Mouse (Mus musculus) intestine, postnatal 0 days (tissue): ENCODE data around the gene Fcrla. TPM values are rescaled to one million over a fixed set of nuclear protein-coding genes. Genes with fewer than 3 reads are reported as not detected.

Experiments used
- ATAC-seq: fragments of 200-750 bp; cut with Nextera tagmentation; 2 replicates; pipeline ENCODE4 v1.8.0; 2017; ENCODE audit warnings: mild to moderate bottlenecking, moderate TSS enrichment, moderate library complexity
- H3K27ac ChIP-seq: fragments of 300-500 bp; sonication (generic); 2 replicates; pipeline ENCODE4 v1.5.1; 2014; ENCODE audit warnings: mild to moderate bottlenecking, low read depth, low read length, moderate library complexity
- H3K27me3 ChIP-seq: fragments of 300-500 bp; sonication (generic); replicated peaks from 2 replicates; pipeline ENCODE4 v1.6.1; 2014; ENCODE audit warnings: low read length, mixed read lengths; ENCODE audit not compliant: control insufficient read depth, insufficient read depth
- H3K36me3 ChIP-seq: fragments of 300-500 bp; sonication (generic); 2 replicates; pipeline ENCODE4 v1.6.1; 2014; ENCODE audit warnings: mild to moderate bottlenecking, moderate library complexity; ENCODE audit not compliant: control insufficient read depth, insufficient read depth
- H3K4me1 ChIP-seq: fragments of 300-500 bp; sonication (generic); replicated peaks from 2 replicates; pipeline ENCODE4 v1.6.1; 2014; ENCODE audit warnings: antibody characterized with exemption, low read length, mixed read lengths; ENCODE audit not compliant: control insufficient read depth, insufficient read depth
- H3K4me2 ChIP-seq: fragments of 300-500 bp; sonication (generic); replicated peaks from 2 replicates; pipeline ENCODE4 v1.6.1; 2014; ENCODE audit warnings: low read depth, mild to moderate bottlenecking, moderate library complexity
- H3K4me3 ChIP-seq: fragments of 300-500 bp; sonication (generic); 2 replicates; pipeline ENCODE4 v1.5.1; 2014; ENCODE audit warnings: low read depth, low read length
- H3K9ac ChIP-seq: fragments of 300-500 bp; sonication (generic); 2 replicates; pipeline ENCODE4 v1.6.1; 2014; ENCODE audit warnings: mild to moderate bottlenecking, low read depth, low read length
- H3K9me3 ChIP-seq: fragments of 300-500 bp; sonication (generic); 2 replicates; pipeline ENCODE4 v1.6.1; 2016; ENCODE audit warnings: mixed run types; ENCODE audit not compliant: control insufficient read depth
- CTCF ChIP-seq: sonication (generic); IDR thresholded peaks from 2 replicates; pipeline ENCODE4 v1.5.1; 2016; ENCODE audit warnings: low read depth, mild to moderate bottlenecking, control low read depth, antibody characterized with exemption, moderate library complexity
- WGBS: fragments of 180-500 bp; shearing (Covaris S2); extraction: QIAGEN DNeasy Blood & Tissue Kit; methylation state at CpG from one replicate; pipeline ENCODE4 v1.1.7; 2014; 5-methylcytosine and 5-hydroxymethylcytosine counted together
- polyA plus RNA-seq: library from polyadenylated mRNA; unstranded; fragments of >200 nt; fragmentation: Nextera tagmentation; extraction: Ambion mirVana; gene quantifications from 2 replicates; pipeline ENCODE4 v1.2.1, GENCODE M21; 2015

Fcrla gene
- polyA plus RNA-seq, 1 experiment from 2014 or later, result not detected

DNA sequence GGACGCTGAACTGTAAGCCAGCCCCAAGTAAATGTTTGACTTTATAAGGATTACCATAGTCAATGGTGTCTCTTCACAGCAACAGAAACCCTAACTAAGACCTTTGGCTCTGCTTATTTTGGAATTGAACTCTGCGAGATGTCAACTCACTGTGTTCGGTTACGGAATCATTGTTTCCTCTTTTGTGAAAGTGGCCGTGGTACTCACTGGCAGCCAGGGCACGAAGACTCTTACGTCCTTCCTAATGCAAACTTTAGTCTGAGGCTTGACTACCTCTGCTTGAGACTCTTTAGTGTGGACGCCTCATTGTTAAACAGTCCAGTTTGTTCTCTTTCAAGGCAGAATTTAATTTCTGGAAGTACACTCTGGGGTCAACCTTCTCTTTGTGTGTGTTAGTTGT is 8.1 kb downstream of the Fcrla start:
- H3K9ac ChIP-seq, result no peak overlapping the region
- no peak for ATAC-seq
- no peaks in the 10 kb centered on the region for H3K36me3 ChIP-seq
- TF ChIP-seq CTCF, result no peak
- no peak overlapping the region for H3K4me3 ChIP-seq
- no peaks in the 10 kb centered on the region for H3K4me1 ChIP-seq
- WGBS, result 92% methylated on average over 8 of the region's 8 CpGs
- H3K4me2 ChIP-seq, result no peak overlapping the region
- H3K27ac ChIP-seq, result no peak overlapping the region
- H3K27me3 ChIP-seq, result no peaks in the 10 kb centered on the region
- no peaks in the 10 kb centered on the region for H3K9me3 ChIP-seq

- 63% methylated on average over 5 of the region's 5 CpGs for WGBS
- Histone ChIP-seq H3K4me1 (no peaks in the 10 kb centered on the region; the same call in 1 of the 2 replicates), H3K4me2 (no peak overlapping the region), H3K9me3 (no peaks in the 10 kb centered on the region), H3K36me3 (no peaks in the 10 kb centered on the region), H3K4me3 (no peak overlapping the region), H3K27me3 (no peaks in the 10 kb centered on the region), H3K9ac (no peak overlapping the region), H3K27ac (no peak overlapping the region)
- no peak for ATAC-seq
- no peak for TF ChIP-seq CTCF
Measured at GRCm38 (mm10) chr1:170915657-170916056, 11.7 kb downstream of the Fcrla start.

GRCm38 (mm10) chr1:170912891-170913615 is 14.3 kb downstream of the Fcrla start, which contains the start of gene Fcrlb:
TSS of gene Fcrlb (minus strand) at chr1:170912941.
- H3K27ac ChIP-seq, result no peak within 1 kb of the TSS
- no peaks in the 10 kb centered on the region for H3K9me3 ChIP-seq
- H3K36me3 ChIP-seq, result no peaks in the 10 kb centered on the region
- ATAC-seq, result no peak
- WGBS, result 66% methylated on average over 5 of the region's 5 CpGs
- TF ChIP-seq CTCF, result no peak
- no peak within 1 kb of the TSS for H3K4me2 ChIP-seq
- no peak within 1 kb of the TSS for H3K9ac ChIP-seq
- peaks cover 20% of the 10 kb centered on the region for H3K27me3 ChIP-seq
- no peaks in the 10 kb centered on the region; the same call in none of the 2 replicates for H3K4me1 ChIP-seq
- no peak within 1 kb of the TSS for H3K4me3 ChIP-seq

DNA sequence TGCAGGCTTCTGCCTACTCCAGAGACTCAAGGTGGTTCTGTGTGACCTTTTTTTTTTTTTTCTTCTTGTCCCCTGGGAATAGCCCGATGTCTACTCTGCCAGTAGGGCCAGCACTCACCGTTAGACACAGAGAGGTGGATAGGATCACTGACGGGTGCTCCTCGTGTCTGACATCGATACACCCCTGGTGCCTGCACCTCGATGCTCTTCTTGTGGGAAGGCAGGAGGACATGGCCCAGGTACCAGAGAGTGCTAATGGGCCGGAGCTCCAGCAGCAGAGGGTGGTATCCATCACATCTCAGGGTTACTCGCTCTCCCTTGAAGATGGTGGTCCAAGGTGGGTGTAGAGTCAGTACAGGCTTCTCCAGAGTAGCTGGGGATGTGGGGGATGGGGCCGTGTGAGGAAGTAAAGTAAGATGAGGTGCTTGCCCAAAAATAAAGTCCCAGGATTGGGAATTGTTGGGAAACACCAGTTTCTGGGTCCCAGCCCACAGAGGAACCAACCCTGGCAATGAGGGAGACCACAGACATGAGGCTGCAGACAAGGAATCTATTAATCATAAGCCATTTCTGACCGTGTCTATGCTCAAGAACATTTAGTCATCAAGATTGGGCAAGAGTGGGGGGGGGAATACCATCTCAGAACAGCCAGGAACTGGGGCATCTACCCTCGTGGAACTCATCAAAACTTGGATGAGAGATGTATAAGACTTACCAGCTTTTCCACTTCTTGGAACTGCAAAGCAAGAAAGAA is 15.3 kb downstream of the Fcrla start:
- H3K9me3 ChIP-seq, result no peaks in the 10 kb centered on the region
- no peak overlapping the region for H3K9ac ChIP-seq
- peaks cover 29% of the 10 kb centered on the region for H3K27me3 ChIP-seq
- WGBS, result 81% methylated on average over 11 of the region's 11 CpGs
- no peak for TF ChIP-seq CTCF
- no peak for ATAC-seq
- H3K4me3 ChIP-seq, result no peak overlapping the region
- no peaks in the 10 kb centered on the region for H3K36me3 ChIP-seq
- H3K27ac ChIP-seq, result no peak overlapping the region
- H3K4me1 ChIP-seq, result no peaks in the 10 kb centered on the region; the same call in none of the 2 replicates
- no peak overlapping the region for H3K4me2 ChIP-seq

DNA sequence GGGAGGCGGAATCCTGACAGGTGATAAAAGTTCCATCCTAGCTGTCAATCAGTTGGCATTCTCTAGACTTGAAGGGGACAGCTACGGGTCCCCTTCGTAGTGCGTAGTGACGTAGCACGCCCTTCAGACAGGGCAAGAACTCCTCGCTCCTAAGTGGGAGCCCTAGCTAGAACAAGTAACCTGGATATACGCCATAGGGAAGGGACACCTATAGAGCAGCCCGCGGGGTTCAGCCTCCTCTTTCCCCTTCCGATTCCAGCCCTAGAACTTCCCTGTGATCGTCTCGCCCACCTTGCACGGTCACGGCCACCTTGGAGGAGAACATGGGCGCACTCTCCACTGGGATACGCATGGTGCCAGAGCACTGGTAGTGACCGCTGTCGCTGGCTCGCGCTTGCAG is 19.0 kb downstream of the Fcrla start:
- Histone ChIP-seq H3K4me3 (peak overlapping the region; percentile 35), H3K9ac (no peak overlapping the region), H3K27me3 (peaks cover 35% of the 10 kb centered on the region), H3K27ac (no peak overlapping the region), H3K9me3 (no peaks in the 10 kb centered on the region), H3K4me2 (peak overlapping the region; percentile 71), H3K4me1 (no peaks in the 10 kb centered on the region; the same call in 1 of the 2 replicates), H3K36me3 (no peaks in the 10 kb centered on the region)
- ATAC-seq, result no peak
- 7% methylated on average over 21 of the region's 21 CpGs for WGBS
- TF ChIP-seq CTCF, result no peak

DNA sequence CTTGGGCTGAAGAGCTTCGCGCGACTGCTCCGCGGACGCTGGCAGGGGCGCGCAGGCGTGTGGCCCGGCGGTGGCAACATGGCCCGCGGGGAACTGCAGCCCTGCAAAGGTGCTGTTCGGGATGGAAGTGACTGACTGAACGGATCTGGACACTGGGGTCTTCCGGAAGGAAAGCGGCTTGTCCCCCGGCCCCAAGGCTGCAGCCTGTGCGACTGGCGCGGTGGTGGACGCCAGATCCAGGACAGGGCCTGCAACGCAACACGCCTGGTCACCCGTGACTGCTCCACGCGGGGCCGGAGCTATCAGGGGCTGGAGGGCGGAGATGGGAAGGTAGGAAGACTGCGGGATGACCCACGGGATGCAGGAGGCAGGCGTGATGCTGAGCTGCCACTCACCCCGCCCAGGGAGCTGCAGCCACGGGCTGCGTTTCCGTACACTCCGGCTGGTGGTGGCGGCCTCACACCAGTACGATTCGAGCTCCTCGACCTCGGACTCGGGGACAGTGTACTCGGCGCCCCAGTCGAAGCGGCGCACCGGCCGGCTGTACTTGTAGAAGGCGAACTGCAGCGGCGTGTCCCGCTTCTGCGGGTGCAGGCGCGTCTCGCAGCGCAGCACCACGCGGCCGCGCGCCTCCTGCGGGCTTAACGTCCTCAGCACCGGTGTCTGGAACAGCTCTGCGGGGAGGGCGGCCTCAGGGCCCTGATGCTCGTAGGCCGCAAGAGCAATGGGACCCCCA is 19.8 kb downstream of the Fcrla start:
- H3K4me2 ChIP-seq, result peak overlapping the region; percentile 71
- peak; percentile 38 for ATAC-seq
- 4% methylated on average over 71 of the region's 71 CpGs for WGBS
- H3K4me3 ChIP-seq, result peak overlapping the region; percentile 35
- peaks cover 35% of the 10 kb centered on the region for H3K27me3 ChIP-seq
- no peaks in the 10 kb centered on the region; the same call in 1 of the 2 replicates for H3K4me1 ChIP-seq
- H3K27ac ChIP-seq, result no peak overlapping the region
- H3K36me3 ChIP-seq, result no peaks in the 10 kb centered on the region
- H3K9ac ChIP-seq, result no peak overlapping the region
- peak; percentile 17; the same call in 1 of the 2 replicates for TF ChIP-seq CTCF
- H3K9me3 ChIP-seq, result no peaks in the 10 kb centered on the region
